Mouse (Mus musculus) kidney, embryonic 16.5 days (tissue): Measurements from ENCODE around the gene Esr1. TPM values are rescaled to one million over a fixed set of nuclear protein-coding genes. Genes with fewer than 3 reads are reported as not detected.

ENCODE experiments used
- ATAC-seq: fragments of 200-750 bp; cut with Nextera tagmentation; 2 replicates; pipeline ENCODE4 v1.8.0; 2017; ENCODE audit warnings: moderate TSS enrichment; ENCODE audit not compliant: low FRiP score, low TSS enrichment
- H3K27ac ChIP-seq: fragments of 300-500 bp; sonication (generic); 2 replicates; pipeline ENCODE4 v1.5.1; 2014; ENCODE audit warnings: low read length
- H3K27me3 ChIP-seq: fragments of 300-500 bp; sonication (generic); 2 replicates; pipeline ENCODE4 v1.6.1; 2014; ENCODE audit warnings: low read length, control low read depth, mixed read lengths; ENCODE audit not compliant: insufficient read depth
- H3K36me3 ChIP-seq: fragments of 300-500 bp; sonication (generic); 2 replicates; pipeline ENCODE4 v1.6.1; 2014; ENCODE audit warnings: low read length, control low read depth, mixed read lengths; ENCODE audit not compliant: insufficient read depth
- H3K4me1 ChIP-seq: fragments of 300-500 bp; sonication (generic); 2 replicates; pipeline ENCODE4 v1.6.1; 2014; ENCODE audit warnings: low read length, control low read depth, mixed read lengths; ENCODE audit not compliant: insufficient read depth
- H3K4me2 ChIP-seq: fragments of 300-500 bp; sonication (generic); replicated peaks from 2 replicates; pipeline ENCODE4 v1.6.1; 2014; ENCODE audit warnings: low read depth, low read length
- H3K4me3 ChIP-seq: fragments of 300-500 bp; sonication (generic); 2 replicates; pipeline ENCODE4 v1.5.1; 2014; ENCODE audit warnings: mild to moderate bottlenecking, low read length
- H3K9ac ChIP-seq: fragments of 300-500 bp; sonication (generic); replicated peaks from 2 replicates; pipeline ENCODE4 v1.6.1; 2014; ENCODE audit warnings: low read length
- H3K9me3 ChIP-seq: fragments of 300-500 bp; sonication (generic); 2 replicates; pipeline ENCODE4 v1.6.1; 2016; ENCODE audit warnings: low read length, control low read depth
- WGBS: fragments of 180-500 bp; shearing (Covaris S2); extraction: QIAGEN DNeasy Blood & Tissue Kit; methylation state at CpG from one replicate; pipeline ENCODE4 v1.1.7; 2014; 5-methylcytosine and 5-hydroxymethylcytosine counted together
- polyA plus RNA-seq: library from polyadenylated mRNA; unstranded; fragments of >200 nt; fragmentation: Nextera tagmentation; extraction: Ambion mirVana; gene quantifications from 2 replicates; pipeline ENCODE4 v1.2.1, GENCODE M21; 2015

Gene Esr1
- polyA plus RNA-seq, result 2.5 and 2.6 TPM in 2 replicates

DNA sequence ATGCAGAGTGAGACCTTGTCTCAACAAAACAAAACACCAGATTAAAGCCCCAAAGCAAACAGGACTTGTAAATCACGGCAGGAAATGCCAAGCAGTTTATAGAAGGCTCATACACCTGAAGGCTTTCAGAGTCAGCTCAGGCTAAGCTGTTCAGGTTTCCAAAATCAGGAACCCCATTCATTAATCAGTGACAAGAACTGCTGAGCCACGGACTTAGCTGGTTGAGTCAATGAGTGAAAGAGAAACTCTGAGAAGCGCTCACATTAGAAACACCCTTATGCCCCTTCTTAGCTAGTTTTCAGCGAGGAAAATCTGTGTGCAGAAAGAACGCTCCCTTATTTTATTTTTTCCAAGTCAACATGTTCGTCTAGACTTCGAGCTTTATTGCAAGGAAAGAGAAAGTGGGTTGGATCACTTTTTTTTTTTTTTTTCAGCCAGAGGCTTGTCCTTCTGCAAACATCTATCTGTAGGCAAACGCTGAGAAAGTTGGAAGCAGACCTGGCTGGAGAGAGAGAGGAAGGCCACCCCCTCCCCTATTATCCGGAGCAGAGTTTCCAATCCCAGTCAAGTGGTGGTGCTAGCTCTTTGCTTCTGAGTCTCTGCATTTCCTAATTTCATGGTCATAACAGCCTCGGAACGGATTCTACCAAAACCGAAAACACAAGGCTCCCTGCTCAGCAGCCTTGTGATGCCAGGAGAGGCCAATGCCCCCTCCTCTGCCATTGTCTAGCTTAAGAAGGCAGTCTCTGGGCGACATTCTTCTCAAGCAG, at the start of gene Esr1:
Esr1 (plus strand) TSS at position 208 of the 770 bp plus-strand sequence.
- Histone ChIP-seq H3K27ac (peak within 1 kb of the TSS; percentile 82), H3K9ac (peak within 1 kb of the TSS; percentile 51), H3K4me3 (peak within 1 kb of the TSS; percentile 37), H3K36me3 (no peaks in the 10 kb centered on the region), H3K9me3 (0 out of 2 replicates have a peak, but pooled peaks cover 3% of the 10 kb centered on the region), H3K27me3 (no peaks in the 10 kb centered on the region), H3K4me1 (peaks cover 21% of the 10 kb centered on the region), H3K4me2 (peak within 1 kb of the TSS; percentile 50)
- 26% methylated on average over 13 of the region's 13 CpGs for WGBS
- ATAC-seq, result peak; percentile 80

DNA sequence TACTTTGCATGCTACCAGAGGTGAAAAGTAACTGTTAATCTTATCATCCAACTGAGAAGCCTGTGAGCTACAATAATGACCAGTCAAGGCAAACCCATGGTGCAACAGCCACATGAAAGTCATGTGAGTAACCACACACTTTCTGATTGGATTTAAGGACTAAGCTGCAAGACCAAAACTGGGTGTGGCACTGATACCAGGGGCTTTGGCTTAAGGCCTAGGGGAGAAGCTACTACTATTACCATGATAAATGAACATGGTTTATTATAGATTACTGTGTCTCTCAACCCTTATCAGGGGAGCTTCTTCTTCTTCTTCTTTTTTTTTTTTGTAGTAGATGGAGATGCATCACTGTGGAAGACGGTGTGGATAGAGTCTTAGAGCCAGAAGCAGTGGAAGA, 46.2 kb upstream of the Esr1 start:
- H3K9me3 ChIP-seq, result no peaks in the 10 kb centered on the region
- H3K36me3 ChIP-seq, result no peaks in the 10 kb centered on the region
- 96% methylated on average over 1 of the region's 1 CpGs for WGBS
- no peaks in the 10 kb centered on the region for H3K27me3 ChIP-seq
- no peak overlapping the region for H3K27ac ChIP-seq
- no peaks in the 10 kb centered on the region for H3K4me1 ChIP-seq
- no peak overlapping the region for H3K4me2 ChIP-seq
- ATAC-seq, result no peak
- no peak overlapping the region for H3K9ac ChIP-seq
- H3K4me3 ChIP-seq, result no peak overlapping the region

DNA sequence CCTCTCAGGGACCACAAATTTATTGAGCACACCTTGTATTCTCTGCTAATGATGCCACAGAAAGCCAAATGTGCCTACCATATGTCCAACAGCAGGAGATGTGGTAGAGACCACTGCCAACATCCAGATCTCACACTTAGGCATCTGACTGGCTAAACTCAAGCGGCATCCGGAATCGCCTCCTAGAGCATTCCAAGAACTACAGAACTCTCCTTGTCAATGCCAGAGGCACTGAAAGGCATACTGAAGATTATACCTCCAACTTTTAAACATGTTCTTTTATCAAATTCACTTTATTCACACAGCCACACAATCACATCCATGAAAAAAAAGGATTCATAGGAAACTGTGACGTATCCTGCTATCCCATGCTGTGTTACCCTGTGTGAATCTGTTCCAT, 40.6 kb upstream of the Esr1 start:
- H3K27ac ChIP-seq, result no peak overlapping the region
- no peak overlapping the region for H3K9ac ChIP-seq
- ATAC-seq, result no peak
- H3K4me1 ChIP-seq, result no peaks in the 10 kb centered on the region
- WGBS, result 96% methylated on average over 4 of the region's 4 CpGs
- H3K4me3 ChIP-seq, result no peak overlapping the region
- no peaks in the 10 kb centered on the region for H3K36me3 ChIP-seq
- no peak overlapping the region for H3K4me2 ChIP-seq
- H3K27me3 ChIP-seq, result no peaks in the 10 kb centered on the region
- H3K9me3 ChIP-seq, result no peaks in the 10 kb centered on the region; the same call in 1 of the 2 replicates

DNA sequence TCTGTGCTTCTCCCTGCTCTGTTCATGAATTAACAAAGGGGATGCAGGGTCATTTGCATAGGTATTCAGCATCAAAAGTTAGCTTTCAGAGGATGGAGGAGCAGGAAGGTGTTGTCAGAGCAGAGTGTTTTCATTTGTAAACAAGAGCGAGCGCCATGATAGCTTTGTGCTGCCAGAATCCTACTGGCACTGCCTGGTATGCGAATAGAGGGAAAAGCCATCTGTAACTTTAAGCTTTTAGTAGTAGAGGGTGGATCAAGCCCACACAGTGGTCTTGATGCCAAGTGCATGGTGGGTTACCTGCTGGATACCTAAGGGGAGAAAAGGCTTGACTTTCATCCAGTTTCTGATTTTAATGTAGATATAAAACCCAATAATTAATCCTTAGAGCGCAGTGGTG, 40.1 kb upstream of the Esr1 start:
- ATAC-seq, result no peak
- no peaks in the 10 kb centered on the region for H3K36me3 ChIP-seq
- WGBS, result 86% methylated on average over 4 of the region's 4 CpGs
- H3K4me1 ChIP-seq, result no peaks in the 10 kb centered on the region
- no peaks in the 10 kb centered on the region for H3K27me3 ChIP-seq
- H3K27ac ChIP-seq, result no peak overlapping the region
- no peak overlapping the region for H3K4me3 ChIP-seq
- H3K9me3 ChIP-seq, result no peaks in the 10 kb centered on the region; the same call in 1 of the 2 replicates
- H3K9ac ChIP-seq, result no peak overlapping the region
- H3K4me2 ChIP-seq, result no peak overlapping the region

DNA sequence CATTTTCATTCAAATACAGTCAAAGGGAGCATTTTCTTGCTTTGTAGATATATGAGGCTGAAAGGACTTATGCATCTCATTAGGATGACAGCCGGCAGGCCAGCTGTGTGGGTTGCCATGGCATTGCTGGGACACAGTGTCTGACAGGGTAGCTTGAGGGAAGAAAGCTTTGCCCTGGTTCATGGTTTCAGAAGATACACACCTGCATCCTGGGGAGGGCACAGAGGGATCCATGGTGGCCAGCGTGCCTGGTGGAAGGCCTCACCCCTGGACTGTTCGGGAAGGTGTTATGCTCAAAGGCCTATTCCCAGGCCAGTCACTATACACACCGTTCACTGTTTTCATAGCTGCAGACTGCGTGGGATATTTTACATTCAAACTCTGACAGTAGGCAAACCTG, 29.5 kb upstream of the Esr1 start:
- H3K27ac ChIP-seq, result no peak overlapping the region
- H3K9ac ChIP-seq, result no peak overlapping the region
- WGBS, result 87% methylated on average over 5 of the region's 5 CpGs
- H3K36me3 ChIP-seq, result no peaks in the 10 kb centered on the region
- no peaks in the 10 kb centered on the region for H3K4me1 ChIP-seq
- no peak overlapping the region for H3K4me3 ChIP-seq
- H3K9me3 ChIP-seq, result peaks cover 4% of the 10 kb centered on the region; the same call in 1 of the 2 replicates
- H3K4me2 ChIP-seq, result no peak overlapping the region
- no peak for ATAC-seq
- H3K27me3 ChIP-seq, result no peaks in the 10 kb centered on the region

DNA sequence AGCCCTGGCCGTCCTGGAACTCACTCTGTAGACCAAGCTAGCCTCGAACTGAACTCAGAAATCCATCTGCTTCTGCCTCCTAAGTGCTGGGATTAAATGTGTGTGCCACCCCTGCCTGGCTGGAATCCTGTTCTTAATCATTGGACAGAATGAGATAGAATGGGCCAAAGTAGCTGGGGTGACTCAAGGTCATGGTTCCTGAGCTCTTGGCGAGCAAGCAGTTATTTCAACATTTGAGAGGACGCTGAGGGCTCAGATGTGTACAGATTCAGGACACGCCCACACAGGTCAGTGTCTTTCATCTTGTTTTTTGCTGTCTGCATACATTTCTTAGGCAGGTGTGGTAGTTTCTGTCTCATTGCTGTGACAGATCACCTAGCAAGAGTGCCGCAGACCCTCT, 24.7 kb upstream of the Esr1 start:
- 0 out of 2 replicates have a peak, but pooled peaks cover 4% of the 10 kb centered on the region for H3K4me1 ChIP-seq
- WGBS, result 80% methylated on average over 6 of the region's 6 CpGs
- no peak for ATAC-seq
- no peak overlapping the region for H3K27ac ChIP-seq
- H3K4me2 ChIP-seq, result no peak overlapping the region
- no peaks in the 10 kb centered on the region for H3K27me3 ChIP-seq
- peaks cover 6% of the 10 kb centered on the region; the same call in 1 of the 2 replicates for H3K9me3 ChIP-seq
- H3K36me3 ChIP-seq, result no peaks in the 10 kb centered on the region
- no peak overlapping the region for H3K9ac ChIP-seq
- no peak overlapping the region for H3K4me3 ChIP-seq

DNA sequence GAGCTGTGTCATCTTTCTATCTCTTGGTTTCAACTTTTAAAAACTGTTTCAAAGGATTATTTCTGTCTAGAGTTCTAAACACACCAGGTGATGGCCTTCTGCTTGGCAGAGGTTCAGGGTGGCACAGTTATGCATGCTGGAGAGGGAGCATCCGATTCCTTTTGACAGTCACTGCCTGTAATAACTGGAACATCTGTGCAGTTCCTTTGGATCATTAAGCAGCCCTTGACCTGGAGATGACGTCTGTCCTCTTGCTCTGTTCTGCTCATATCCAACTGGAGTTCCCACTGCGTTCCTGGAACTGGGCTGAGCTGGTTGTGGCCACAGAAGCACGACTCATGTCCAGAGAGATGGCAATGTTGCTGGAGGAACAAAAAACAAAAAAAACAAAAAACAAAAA, 21.8 kb upstream of the Esr1 start:
- no peaks in the 10 kb centered on the region for H3K27me3 ChIP-seq
- peaks cover 6% of the 10 kb centered on the region; the same call in 1 of the 2 replicates for H3K9me3 ChIP-seq
- no peak overlapping the region for H3K27ac ChIP-seq
- no peaks in the 10 kb centered on the region for H3K36me3 ChIP-seq
- H3K4me2 ChIP-seq, result no peak overlapping the region
- 0 out of 2 replicates have a peak, but pooled peaks cover 4% of the 10 kb centered on the region for H3K4me1 ChIP-seq
- 49% methylated on average over 4 of the region's 4 CpGs for WGBS
- peak; percentile 67; the same call in 1 of the 2 replicates for ATAC-seq
- H3K4me3 ChIP-seq, result no peak overlapping the region
- no peak overlapping the region for H3K9ac ChIP-seq

DNA sequence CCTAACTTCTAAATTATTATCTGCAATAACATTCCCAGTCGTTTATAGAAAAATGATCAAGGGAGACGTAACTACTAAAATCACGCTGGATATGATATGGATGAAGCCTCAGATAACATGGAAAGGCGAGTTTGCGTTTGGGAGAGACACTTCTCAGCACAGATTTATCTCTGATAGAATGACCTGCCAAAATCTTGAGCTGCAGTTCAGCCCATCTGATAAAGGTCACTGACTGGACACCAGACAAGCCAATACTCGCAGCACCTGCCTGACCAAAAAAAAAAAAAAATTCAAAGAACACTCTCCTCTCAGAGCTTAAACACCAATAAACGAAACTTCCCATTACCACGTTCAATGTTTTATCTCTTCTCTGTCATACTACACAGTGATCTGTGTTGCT, 20.4 kb upstream of the Esr1 start:
- H3K4me1 ChIP-seq, result 0 out of 2 replicates have a peak, but pooled peaks cover 4% of the 10 kb centered on the region
- H3K4me2 ChIP-seq, result no peak overlapping the region
- no peak overlapping the region for H3K27ac ChIP-seq
- H3K4me3 ChIP-seq, result no peak overlapping the region
- WGBS, result 67% methylated on average over 8 of the region's 8 CpGs
- no peak overlapping the region for H3K9ac ChIP-seq
- no peak for ATAC-seq
- peaks cover 6% of the 10 kb centered on the region; the same call in 1 of the 2 replicates for H3K9me3 ChIP-seq
- no peaks in the 10 kb centered on the region for H3K36me3 ChIP-seq
- H3K27me3 ChIP-seq, result no peaks in the 10 kb centered on the region

DNA sequence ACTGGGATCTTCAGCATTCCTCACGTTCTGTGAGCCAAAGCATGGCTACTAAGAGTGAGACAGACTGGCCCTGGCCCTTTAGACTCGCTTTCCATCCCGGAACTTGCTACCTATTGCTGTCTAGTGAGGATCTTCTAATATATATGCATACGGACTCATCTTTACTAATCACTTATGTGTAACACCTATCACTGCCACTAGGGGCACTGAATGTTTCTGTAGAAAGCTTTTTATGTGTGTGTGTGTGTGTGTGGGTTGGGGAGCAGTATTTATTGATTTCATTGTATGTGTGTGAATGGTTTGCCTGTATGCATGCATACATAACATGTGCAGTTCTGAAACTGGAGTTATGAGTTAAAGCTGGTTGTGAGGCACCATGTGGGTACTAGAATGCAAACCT, 17.6 kb upstream of the Esr1 start:
- Histone ChIP-seq H3K4me2 (no peak overlapping the region), H3K4me3 (no peak overlapping the region), H3K9me3 (no peaks in the 10 kb centered on the region), H3K27me3 (no peaks in the 10 kb centered on the region), H3K4me1 (0 out of 2 replicates have a peak, but pooled peaks cover 4% of the 10 kb centered on the region), H3K27ac (no peak overlapping the region), H3K9ac (no peak overlapping the region), H3K36me3 (no peaks in the 10 kb centered on the region)
- no peak for ATAC-seq
- 82% methylated on average over 4 of the region's 4 CpGs for WGBS

DNA sequence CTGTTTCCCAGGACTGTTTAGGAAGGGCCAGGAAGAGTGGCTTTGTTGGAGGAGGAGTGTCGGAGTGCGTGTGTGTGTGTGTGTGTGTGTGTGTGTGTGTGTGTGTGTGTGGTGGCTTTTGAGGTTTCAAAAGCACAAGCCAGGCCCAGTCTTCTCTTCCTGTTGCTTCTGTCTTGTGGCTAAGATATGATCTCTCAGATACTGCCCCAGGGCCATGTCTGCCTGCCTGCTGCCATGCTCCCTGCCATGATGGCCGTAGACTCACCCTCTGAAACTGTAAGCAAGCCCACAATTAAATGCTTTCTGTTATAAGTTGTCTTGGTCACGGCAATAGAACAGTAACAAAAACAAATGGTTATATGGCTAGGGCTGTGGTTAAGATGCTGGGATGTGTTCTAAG, 14.2 kb upstream of the Esr1 start:
- Histone ChIP-seq H3K27ac (no peak overlapping the region), H3K9me3 (no peaks in the 10 kb centered on the region), H3K4me1 (no peaks in the 10 kb centered on the region), H3K4me2 (no peak overlapping the region), H3K4me3 (no peak overlapping the region), H3K36me3 (no peaks in the 10 kb centered on the region), H3K9ac (no peak overlapping the region), H3K27me3 (no peaks in the 10 kb centered on the region)
- WGBS, result 94% methylated on average over 4 of the region's 4 CpGs
- no peak for ATAC-seq
